Mouse (Mus musculus) embryonic facial prominence, embryonic 10.5 days (tissue): ENCODE data around the gene Impg2. TPM values are rescaled to one million over a fixed set of nuclear protein-coding genes. Genes with fewer than 3 reads are reported as not detected.

ENCODE experiments used
- DNase-seq: peaks from one replicate; pipeline ENCODE4 v3.0.0-alpha.2; 2017; ENCODE audit warnings: low spot score
- H3K27ac ChIP-seq: fragments of 300-500 bp; sonication (generic); replicated peaks from 2 replicates; pipeline ENCODE4 v1.5.1; 2016; ENCODE audit warnings: mild to moderate bottlenecking
- H3K27me3 ChIP-seq: fragments of 300-500 bp; sonication (generic); replicated peaks from 2 replicates; pipeline ENCODE4 v1.6.1; 2016; ENCODE audit warnings: low read depth, mild to moderate bottlenecking; ENCODE audit not compliant: poor library complexity, severe bottlenecking
- H3K36me3 ChIP-seq: fragments of 300-500 bp; sonication (generic); replicated peaks from 2 replicates; pipeline ENCODE4 v1.6.1; 2016; ENCODE audit warnings: mild to moderate bottlenecking, moderate library complexity
- H3K4me1 ChIP-seq: fragments of 300-500 bp; sonication (generic); 2 replicates; pipeline ENCODE4 v1.6.1; 2016
- H3K4me3 ChIP-seq: fragments of 300-500 bp; sonication (generic); 2 replicates; pipeline ENCODE4 v1.5.1; 2016; ENCODE audit warnings: mild to moderate bottlenecking, moderate library complexity
- H3K9me3 ChIP-seq: fragments of 300-500 bp; sonication (generic); 2 replicates; pipeline ENCODE4 v1.6.1; 2016; ENCODE audit warnings: mild to moderate bottlenecking
- WGBS: fragments of 180-500 bp; shearing (Covaris S2); methylation state at CpG from one replicate; pipeline ENCODE4 v1.1.7; 2016; 5-methylcytosine and 5-hydroxymethylcytosine counted together
- polyA plus RNA-seq: library from polyadenylated mRNA; unstranded; fragments of >200 nt; fragmentation: Nextera tagmentation; extraction: Ambion mirVana; gene quantifications from 2 replicates; pipeline ENCODE4 v1.2.1, GENCODE M21; 2016

The Impg2 gene
- polyA plus RNA-seq, 1 experiment from 2014 or later = 0.05 TPM

DNA sequence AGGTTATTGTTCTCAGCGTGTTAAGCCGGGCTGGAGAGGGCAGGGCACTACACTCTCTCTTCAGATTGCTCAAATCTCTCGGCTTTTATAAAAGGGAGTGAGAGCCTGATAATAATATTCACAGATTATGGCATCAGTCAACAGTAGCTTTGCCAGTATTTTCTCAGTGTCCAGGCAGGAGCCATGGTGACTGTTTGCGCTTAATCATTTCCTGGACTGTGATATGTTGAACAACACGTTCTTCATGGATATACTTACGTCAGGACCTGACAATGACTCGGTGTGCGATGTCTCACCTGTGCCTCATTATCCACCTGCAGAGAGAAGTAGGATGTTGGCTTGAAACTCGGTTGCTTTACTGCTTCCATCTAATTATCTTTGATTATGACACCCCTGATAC, 74.9 kb downstream of the Impg2 start:
- WGBS = 83% methylated on average over 9 of the region's 9 CpGs
- no peaks in the 10 kb centered on the region for H3K9me3 ChIP-seq
- H3K27ac ChIP-seq = no peak overlapping the region
- no peaks in the 10 kb centered on the region for H3K36me3 ChIP-seq
- no peak overlapping the region for H3K4me3 ChIP-seq
- H3K27me3 ChIP-seq = no peaks in the 10 kb centered on the region
- H3K4me1 ChIP-seq = peaks cover 9% of the 10 kb centered on the region; the same call in 1 of the 2 replicates
- DNase-seq = no peak

DNA sequence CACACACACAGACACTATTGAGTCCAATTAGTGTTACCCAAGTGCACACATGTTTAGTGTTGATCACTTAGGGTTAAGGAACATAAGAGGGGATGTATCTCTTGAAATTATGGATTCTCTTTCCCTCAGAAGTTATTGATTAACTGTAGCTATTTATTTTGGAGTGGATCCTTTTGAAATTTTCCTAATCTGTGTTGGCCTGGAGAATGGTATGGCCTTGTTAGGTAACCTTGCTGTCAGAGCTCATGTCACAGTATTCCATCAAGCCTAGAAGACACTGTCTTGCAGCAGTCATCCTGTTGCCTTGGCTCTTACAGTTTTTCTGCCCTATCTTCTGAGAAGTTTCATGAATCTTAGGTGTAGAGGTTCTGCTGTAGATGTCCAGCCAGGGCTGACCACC, 75.6 kb downstream of the Impg2 start:
- H3K9me3 ChIP-seq = no peaks in the 10 kb centered on the region
- H3K4me1 ChIP-seq = peaks cover 9% of the 10 kb centered on the region; the same call in 1 of the 2 replicates
- no peaks in the 10 kb centered on the region for H3K36me3 ChIP-seq
- no peaks in the 10 kb centered on the region for H3K27me3 ChIP-seq
- no peak overlapping the region for H3K4me3 ChIP-seq
- no peak overlapping the region for H3K27ac ChIP-seq
- no peak for DNase-seq

DNA sequence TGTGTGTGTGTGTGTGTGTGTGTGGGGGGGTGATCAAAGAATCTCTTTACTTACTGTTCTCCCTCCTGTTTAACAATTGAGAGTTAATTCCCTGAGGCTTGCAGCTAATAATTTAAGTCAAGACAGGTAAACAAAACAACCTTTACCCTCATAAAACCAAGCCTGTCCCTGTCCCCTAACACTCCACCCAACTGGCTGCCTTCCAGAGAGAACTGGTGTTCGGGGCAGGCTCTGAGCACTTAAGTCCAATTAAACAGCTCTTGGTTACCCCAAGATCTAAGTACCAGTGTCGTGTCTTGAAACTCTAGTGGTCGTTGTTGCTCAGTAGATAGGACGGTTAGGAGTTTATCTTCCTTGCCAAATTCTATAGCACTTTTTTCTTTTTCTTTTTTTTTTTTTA, 77.2 kb downstream of the Impg2 start:
- no peak overlapping the region for H3K4me3 ChIP-seq
- H3K9me3 ChIP-seq = no peaks in the 10 kb centered on the region
- no peaks in the 10 kb centered on the region for H3K27me3 ChIP-seq
- no peaks in the 10 kb centered on the region for H3K36me3 ChIP-seq
- peaks cover 9% of the 10 kb centered on the region; the same call in 1 of the 2 replicates for H3K4me1 ChIP-seq
- WGBS = 85% methylated on average over 4 of the region's 4 CpGs
- no peak for DNase-seq
- no peak overlapping the region for H3K27ac ChIP-seq

DNA sequence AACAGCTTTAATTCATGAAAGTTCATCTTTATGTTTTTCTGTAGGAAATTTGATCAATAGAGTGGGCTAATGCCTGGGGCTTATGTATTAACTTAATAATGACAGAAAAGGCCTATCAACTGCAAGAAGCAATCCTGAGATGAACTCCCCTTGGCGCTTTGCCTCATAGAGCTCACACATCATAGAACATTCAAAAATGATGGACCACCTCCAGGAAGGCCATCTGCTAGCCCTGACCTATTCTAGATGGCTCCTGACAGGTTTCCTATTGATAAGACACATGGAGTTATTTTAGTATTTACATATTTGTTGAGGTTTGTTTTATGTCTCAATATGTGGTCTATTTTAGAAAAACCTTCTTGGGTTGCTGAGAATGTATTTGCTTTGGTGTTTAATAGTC, 79.2 kb downstream of the Impg2 start:
- Histone ChIP-seq H3K36me3 (no peaks in the 10 kb centered on the region), H3K27ac (no peak overlapping the region), H3K4me3 (no peak overlapping the region), H3K9me3 (no peaks in the 10 kb centered on the region), H3K27me3 (no peaks in the 10 kb centered on the region), H3K4me1 (peaks cover 9% of the 10 kb centered on the region; the same call in 1 of the 2 replicates)
- 82% methylated on average over 1 of the region's 1 CpGs for WGBS
- no peak for DNase-seq

DNA sequence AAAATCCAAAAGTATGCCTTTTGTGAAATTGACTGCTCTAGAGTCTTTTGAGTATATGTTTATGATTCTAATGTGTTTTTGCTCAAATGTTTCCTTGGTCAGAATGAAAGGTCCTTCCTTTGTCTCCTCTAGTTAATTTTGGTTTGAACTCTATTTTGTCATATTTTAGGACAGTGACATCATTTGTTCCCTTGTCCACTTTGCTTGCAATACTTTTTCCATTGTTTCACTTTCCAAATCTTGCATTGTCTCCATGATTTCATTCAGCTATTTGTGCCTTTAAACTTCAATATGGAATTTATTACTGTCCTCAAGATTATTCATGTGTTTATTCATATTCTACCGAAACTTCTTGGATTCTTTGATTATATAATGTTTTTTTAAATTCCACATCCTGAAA, 79.8 kb downstream of the Impg2 start:
- no peaks in the 10 kb centered on the region for H3K36me3 ChIP-seq
- 82% methylated on average over 1 of the region's 1 CpGs for WGBS
- no peaks in the 10 kb centered on the region for H3K9me3 ChIP-seq
- no peak overlapping the region for H3K4me3 ChIP-seq
- no peak overlapping the region for H3K27ac ChIP-seq
- DNase-seq = no peak
- peaks cover 3% of the 10 kb centered on the region; the same call in 1 of the 2 replicates for H3K4me1 ChIP-seq
- no peaks in the 10 kb centered on the region for H3K27me3 ChIP-seq

DNA sequence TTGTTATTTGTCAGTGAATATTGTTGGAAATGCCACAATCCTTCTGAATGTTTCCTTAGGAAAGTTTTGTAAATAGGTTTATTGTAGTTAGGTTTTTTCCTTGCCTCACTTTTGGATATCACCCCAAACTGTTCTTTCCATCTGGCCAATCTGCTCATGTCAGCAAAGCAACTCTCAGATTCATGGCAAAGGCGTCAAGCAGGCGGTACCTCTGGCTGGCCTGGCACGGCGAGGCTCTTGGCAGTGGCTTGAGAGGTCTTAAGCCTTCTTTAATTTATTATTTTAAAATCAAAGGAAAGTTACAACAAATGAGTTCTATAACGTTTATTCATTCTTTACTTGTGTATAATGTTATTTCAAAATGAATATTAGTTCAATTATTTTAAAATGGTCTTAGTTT, 82.0 kb downstream of the Impg2 start:
- WGBS = 83% methylated on average over 5 of the region's 5 CpGs
- H3K27ac ChIP-seq = no peak overlapping the region
- no peak for DNase-seq
- H3K4me3 ChIP-seq = no peak overlapping the region
- H3K4me1 ChIP-seq = no peaks in the 10 kb centered on the region
- no peaks in the 10 kb centered on the region for H3K36me3 ChIP-seq
- no peaks in the 10 kb centered on the region for H3K9me3 ChIP-seq
- H3K27me3 ChIP-seq = no peaks in the 10 kb centered on the region

DNA sequence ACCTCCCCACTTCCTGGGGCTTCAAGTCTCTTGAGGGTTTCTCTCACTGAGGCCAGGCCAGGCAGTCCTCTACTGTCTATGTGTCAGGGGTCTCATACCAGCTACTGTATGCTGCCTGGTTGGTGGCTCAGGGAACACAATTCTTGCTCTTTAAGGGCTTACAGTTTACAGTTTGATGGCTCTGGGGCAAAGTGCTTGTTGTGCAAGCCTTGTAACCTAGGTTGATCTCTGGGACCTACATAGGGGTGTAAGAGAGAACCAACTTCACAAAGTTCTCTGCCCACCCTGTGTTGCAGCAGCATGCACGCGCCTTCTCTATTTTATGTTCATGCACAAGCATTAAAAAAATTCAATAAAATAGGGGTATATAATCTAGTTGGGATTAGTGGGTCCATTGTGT, 82.9 kb downstream of the Impg2 start:
- WGBS = 91% methylated on average over 2 of the region's 2 CpGs
- Histone ChIP-seq H3K9me3 (no peaks in the 10 kb centered on the region), H3K4me3 (no peak overlapping the region), H3K36me3 (no peaks in the 10 kb centered on the region), H3K27ac (no peak overlapping the region), H3K4me1 (no peaks in the 10 kb centered on the region), H3K27me3 (no peaks in the 10 kb centered on the region)
- DNase-seq = no peak

DNA sequence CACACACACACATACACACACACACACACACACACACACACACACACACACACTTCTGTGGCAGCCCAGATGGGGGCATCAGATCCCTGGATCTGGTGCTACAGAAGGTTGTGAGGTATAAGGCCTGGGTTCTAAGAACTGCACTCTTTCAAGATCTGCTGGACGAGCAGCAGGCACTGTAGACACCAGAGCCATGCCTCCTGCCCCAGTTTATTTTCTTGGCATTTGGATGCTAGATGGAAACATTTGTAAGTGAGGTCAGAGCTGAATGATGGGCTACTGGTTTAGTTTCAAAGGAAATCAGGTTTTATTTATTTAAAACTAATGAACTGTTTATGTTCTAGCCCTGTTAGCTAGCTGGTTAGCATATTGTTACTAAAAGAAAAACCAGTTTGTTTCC, 90.8 kb downstream of the Impg2 start:
- Histone ChIP-seq H3K4me3 (no peak overlapping the region), H3K27me3 (no peaks in the 10 kb centered on the region), H3K27ac (no peak overlapping the region), H3K9me3 (no peaks in the 10 kb centered on the region), H3K4me1 (no peaks in the 10 kb centered on the region), H3K36me3 (no peaks in the 10 kb centered on the region)
- no peak for DNase-seq
- 68% methylated on average over 1 of the region's 1 CpGs for WGBS

DNA sequence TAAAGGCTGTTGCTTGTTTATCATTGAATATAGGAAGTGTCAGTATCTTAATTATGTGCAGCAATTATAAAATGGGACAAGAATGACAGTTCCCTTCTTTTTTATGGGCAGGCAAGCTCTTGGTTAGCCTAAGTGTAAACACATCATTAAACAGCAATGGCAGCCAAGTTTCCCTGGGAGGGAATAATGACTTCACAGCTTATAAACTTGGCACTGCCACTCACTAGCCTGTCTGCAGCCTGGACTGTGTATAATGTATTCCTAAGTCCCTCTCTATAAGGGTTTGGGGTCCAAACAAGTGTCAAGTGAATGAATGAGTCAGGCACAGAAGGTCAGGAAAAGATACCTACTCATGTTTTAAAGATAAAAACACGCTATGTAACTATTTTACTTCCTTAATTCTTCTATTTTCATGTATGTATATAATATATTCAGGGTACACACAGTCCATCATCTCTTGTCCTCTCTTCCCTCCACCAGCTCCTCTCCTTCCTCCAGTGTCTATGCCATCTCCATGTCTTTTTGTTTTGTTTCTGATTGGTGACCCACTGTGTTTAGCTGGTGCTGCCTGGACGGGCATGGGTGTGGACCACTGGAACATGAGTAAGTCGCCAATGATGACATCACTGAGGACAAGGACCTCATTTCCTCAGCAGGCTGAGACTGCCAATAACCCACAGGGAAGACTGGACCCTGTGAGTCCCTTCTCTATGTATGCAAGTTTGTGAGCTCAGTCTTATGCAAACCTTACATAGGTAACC, 92.0 kb downstream of the Impg2 start:
- no peak overlapping the region for H3K27ac ChIP-seq
- H3K36me3 ChIP-seq = no peaks in the 10 kb centered on the region
- H3K4me3 ChIP-seq = no peak overlapping the region
- no peak for DNase-seq
- H3K9me3 ChIP-seq = no peaks in the 10 kb centered on the region
- 81% methylated on average over 3 of the region's 3 CpGs for WGBS
- no peaks in the 10 kb centered on the region for H3K27me3 ChIP-seq
- H3K4me1 ChIP-seq = no peaks in the 10 kb centered on the region

DNA sequence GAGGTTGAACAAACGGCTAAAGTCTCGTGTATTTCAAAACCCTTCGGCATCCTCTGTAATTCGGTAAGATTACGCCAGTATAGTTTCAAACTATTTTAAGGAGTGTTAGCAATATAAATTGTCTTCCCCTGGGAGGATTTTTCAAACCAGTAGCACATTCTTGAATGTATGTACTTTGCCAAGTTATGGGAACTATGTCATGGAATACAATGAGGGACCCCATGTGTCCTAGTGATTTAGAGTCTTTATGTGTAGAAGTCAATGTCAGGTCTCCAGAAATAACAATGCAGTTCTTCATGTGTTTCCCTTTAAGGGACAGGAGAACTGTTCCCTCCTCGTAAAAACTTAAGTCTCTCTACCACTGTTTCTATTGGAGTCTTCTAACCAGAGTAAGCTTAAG, 94.1 kb downstream of the Impg2 start:
- H3K4me3 ChIP-seq = no peak overlapping the region
- no peaks in the 10 kb centered on the region for H3K27me3 ChIP-seq
- DNase-seq = no peak
- no peaks in the 10 kb centered on the region for H3K9me3 ChIP-seq
- H3K27ac ChIP-seq = no peak overlapping the region
- H3K36me3 ChIP-seq = no peaks in the 10 kb centered on the region
- WGBS = 90% methylated on average over 6 of the region's 6 CpGs
- no peaks in the 10 kb centered on the region for H3K4me1 ChIP-seq

DNA sequence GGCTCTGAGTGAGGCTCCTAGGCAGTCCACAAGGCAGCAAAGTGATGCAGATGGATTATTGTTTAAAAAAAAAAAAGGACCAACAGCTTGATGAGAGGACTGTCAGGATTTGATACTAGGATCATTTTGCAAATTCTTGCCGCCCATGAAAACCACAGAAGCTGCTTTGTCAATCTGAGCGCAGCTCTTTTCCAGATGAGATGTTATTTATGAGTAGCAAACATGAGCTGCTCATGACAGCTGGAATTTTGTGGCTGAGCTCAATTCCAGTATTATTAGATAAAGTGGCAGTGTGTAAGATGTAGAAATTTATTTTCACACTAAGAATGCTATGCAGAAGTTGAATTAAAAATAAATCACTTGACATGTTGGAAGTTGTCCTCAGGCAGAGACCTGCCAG, 94.7 kb downstream of the Impg2 start:
- H3K4me3 ChIP-seq = no peak overlapping the region
- no peaks in the 10 kb centered on the region for H3K4me1 ChIP-seq
- H3K9me3 ChIP-seq = no peaks in the 10 kb centered on the region
- H3K27ac ChIP-seq = no peak overlapping the region
- 86% methylated on average over 2 of the region's 2 CpGs for WGBS
- no peak for DNase-seq
- no peaks in the 10 kb centered on the region for H3K27me3 ChIP-seq
- no peaks in the 10 kb centered on the region for H3K36me3 ChIP-seq

DNA sequence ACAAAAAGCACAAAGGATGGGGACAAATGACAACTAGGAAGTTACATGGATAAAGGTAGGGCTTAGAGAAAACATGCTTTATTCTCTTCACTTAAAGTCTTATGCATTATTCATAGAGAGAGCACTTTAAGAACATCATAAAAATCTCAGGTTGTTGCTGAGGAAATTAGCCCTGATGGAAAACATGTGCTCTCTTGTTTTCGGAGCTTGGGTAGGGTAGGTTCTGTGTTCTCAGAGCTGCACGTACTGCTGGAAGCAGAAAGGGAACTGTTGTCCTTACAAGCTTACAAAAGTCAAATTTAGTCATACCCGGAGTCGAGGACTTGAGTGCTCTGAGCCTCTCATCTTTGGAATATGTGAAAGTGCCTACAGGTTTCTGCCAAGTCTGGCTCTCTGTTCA, 98.9 kb downstream of the Impg2 start:
- Histone ChIP-seq H3K4me1 (no peaks in the 10 kb centered on the region), H3K27me3 (no peaks in the 10 kb centered on the region), H3K27ac (peak overlapping the region; percentile 10; the same call in 1 of the 2 replicates), H3K9me3 (no peaks in the 10 kb centered on the region), H3K36me3 (no peaks in the 10 kb centered on the region), H3K4me3 (no peak overlapping the region)
- 61% methylated on average over 4 of the region's 4 CpGs for WGBS
- no peak for DNase-seq

DNA sequence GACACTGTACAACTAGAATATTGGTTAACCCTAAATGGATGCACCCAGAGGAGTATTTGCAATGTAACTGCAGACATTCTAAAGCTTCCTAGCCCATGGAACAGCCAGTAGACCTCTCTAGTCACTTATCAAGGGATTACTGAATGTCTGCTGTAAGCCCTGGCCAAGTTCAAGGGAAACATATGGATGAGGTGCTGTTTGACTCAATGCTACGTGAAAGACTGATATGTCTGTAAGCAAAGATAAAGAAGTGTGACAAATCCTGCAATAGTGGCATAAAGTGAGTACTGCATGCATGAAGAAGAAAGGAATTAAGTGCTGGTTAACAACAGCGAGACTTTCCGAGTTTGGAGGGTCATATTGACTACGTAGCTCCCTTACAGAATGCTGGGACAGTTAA, 100.1 kb downstream of the Impg2 start:
- Histone ChIP-seq H3K4me3 (no peak overlapping the region), H3K27ac (no peak overlapping the region), H3K4me1 (no peaks in the 10 kb centered on the region), H3K36me3 (no peaks in the 10 kb centered on the region), H3K27me3 (no peaks in the 10 kb centered on the region), H3K9me3 (no peaks in the 10 kb centered on the region)
- DNase-seq = no peak
- 89% methylated on average over 4 of the region's 4 CpGs for WGBS
